Mouse (Mus musculus) liver, postnatal 0 days (tissue): ENCODE measurements around the gene Pde6h.

ENCODE experiments used
- CTCF ChIP-seq: sonication (generic); IDR thresholded peaks from 2 replicates; pipeline ENCODE4 v1.5.1; 2016; ENCODE audit warnings: antibody characterized with exemption, low read depth
- EP300 ChIP-seq: IDR thresholded peaks from 2 replicates; pipeline ENCODE4 v1.6.1; 2016; ENCODE audit warnings: antibody characterized with exemption, low read depth, mild to moderate bottlenecking

DNA sequence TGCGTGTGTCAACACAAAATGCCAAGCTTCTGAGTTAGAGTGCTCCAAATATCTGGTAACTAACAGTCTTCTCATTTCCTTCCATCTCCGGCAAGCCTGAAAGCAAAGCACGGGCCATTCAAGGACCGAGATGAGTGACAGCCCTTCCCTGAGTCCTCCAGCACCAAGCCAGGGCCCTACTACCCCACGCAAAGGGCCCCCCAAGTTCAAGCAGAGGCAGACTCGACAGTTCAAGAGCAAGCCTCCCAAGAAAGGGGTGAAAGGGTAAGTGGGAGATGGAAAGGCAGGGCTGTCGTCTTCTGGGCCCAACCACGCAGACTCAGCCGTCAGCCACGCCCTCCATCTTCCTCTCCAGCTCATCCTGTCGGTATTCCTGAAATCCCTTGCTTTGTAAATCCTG, 35.5 kb downstream of the Pde6h start:
- TF ChIP-seq CTCF (no peak), EP300 (no peak)
